Mouse (Mus musculus) heart, embryonic 11.5 days (tissue): ENCODE results near the gene Nms. TPM values are rescaled to one million over a fixed set of nuclear protein-coding genes. Genes with fewer than 3 reads are reported as not detected.

Source experiments
- ATAC-seq: fragments of 200-750 bp; cut with Nextera tagmentation; replicated peaks from 2 replicates; pipeline ENCODE4 v1.8.0; 2017; ENCODE audit warnings: moderate library complexity; ENCODE audit not compliant: insufficient number of reproducible peaks, low FRiP score, low TSS enrichment
- H3K27ac ChIP-seq: fragments of 300-500 bp; sonication (generic); 2 replicates; pipeline ENCODE4 v1.5.1; 2014; ENCODE audit warnings: mild to moderate bottlenecking, low read depth, low read length
- H3K27me3 ChIP-seq: fragments of 300-500 bp; sonication (generic); 2 replicates; pipeline ENCODE4 v1.6.1; 2014; ENCODE audit warnings: mild to moderate bottlenecking, low read length, mixed read lengths; ENCODE audit not compliant: control insufficient read depth, insufficient read depth
- H3K36me3 ChIP-seq: fragments of 300-500 bp; sonication (generic); 2 replicates; pipeline ENCODE4 v1.6.1; 2014; ENCODE audit warnings: mild to moderate bottlenecking, low read length, moderate library complexity, mixed read lengths; ENCODE audit not compliant: control insufficient read depth, insufficient read depth
- H3K4me1 ChIP-seq: fragments of 300-500 bp; sonication (generic); 2 replicates; pipeline ENCODE4 v1.6.1; 2014; ENCODE audit warnings: low read length; ENCODE audit not compliant: control insufficient read depth, insufficient read depth
- H3K4me2 ChIP-seq: fragments of 300-500 bp; sonication (generic); 2 replicates; pipeline ENCODE4 v1.6.1; 2014; ENCODE audit warnings: mild to moderate bottlenecking, moderate library complexity
- H3K4me3 ChIP-seq: fragments of 300-500 bp; sonication (generic); 2 replicates; pipeline ENCODE4 v1.5.1; 2014; ENCODE audit warnings: low read depth, low read length
- H3K9ac ChIP-seq: fragments of 300-500 bp; sonication (generic); 2 replicates; pipeline ENCODE4 v1.6.1; 2014; ENCODE audit warnings: mild to moderate bottlenecking, low read depth, low read length, moderate library complexity
- H3K9me3 ChIP-seq: fragments of 300-500 bp; sonication (generic); replicated peaks from 2 replicates; pipeline ENCODE4 v1.6.1; 2016; ENCODE audit warnings: low read length; ENCODE audit not compliant: control insufficient read depth
- WGBS: fragments of 180-500 bp; shearing (Covaris S2); extraction: QIAGEN DNeasy Blood & Tissue Kit; methylation state at CpG from one replicate; pipeline ENCODE4 v1.1.7; 2014; ENCODE audit not compliant: insufficient replicate concordance; 5-methylcytosine and 5-hydroxymethylcytosine counted together
- polyA plus RNA-seq: library from polyadenylated mRNA; unstranded; fragments of >200 nt; fragmentation: Nextera tagmentation; extraction: Ambion mirVana; gene quantifications from 2 replicates; pipeline ENCODE4 v1.2.1, GENCODE M21; 2014

The Nms gene
- polyA plus RNA-seq, result not detected in 2 replicates

- Histone ChIP-seq H3K4me3 (no peak within 1 kb of the TSS), H3K4me2 (no peak within 1 kb of the TSS), H3K36me3 (no peaks in the 10 kb centered on the region), H3K4me1 (no peaks in the 10 kb centered on the region), H3K27me3 (no peaks in the 10 kb centered on the region), H3K27ac (no peak within 1 kb of the TSS), H3K9ac (no peak within 1 kb of the TSS), H3K9me3 (no peaks in the 10 kb centered on the region)
- no peak for ATAC-seq
- WGBS, result 69% methylated on average over 6 of the region's 6 CpGs
These were observed at the start of gene Nms for GRCm38 (mm10) chr1:38938849-38939248. Nms (plus strand) TSS chr1:38939149.

GRCm38 (mm10) chr1:38891444-38891843 lies 47.5 kb upstream of the Nms start:
- 76% methylated on average over 5 of the region's 5 CpGs for WGBS
- peak; percentile 73 for ATAC-seq
- no peaks in the 10 kb centered on the region for H3K9me3 ChIP-seq

GRCm38 (mm10) chr1:38893081-38893480 lies 45.9 kb upstream of the Nms start:
- 68% methylated on average over 5 of the region's 5 CpGs for WGBS
- no peaks in the 10 kb centered on the region; the same call in 1 of the 2 replicates for H3K4me1 ChIP-seq
- no peak overlapping the region for H3K4me2 ChIP-seq
- H3K36me3 ChIP-seq, result no peaks in the 10 kb centered on the region
- no peak overlapping the region for H3K27ac ChIP-seq
- H3K9ac ChIP-seq, result no peak overlapping the region
- peaks cover 6% of the 10 kb centered on the region; the same call in 1 of the 2 replicates for H3K27me3 ChIP-seq
- ATAC-seq, result no peak
- H3K9me3 ChIP-seq, result no peaks in the 10 kb centered on the region
- H3K4me3 ChIP-seq, result no peak overlapping the region

More at GRCm38 (mm10) chr1:38891444-38891843, 47.5 kb upstream of the Nms start:
- no peaks in the 10 kb centered on the region; the same call in 1 of the 2 replicates for H3K4me1 ChIP-seq
- no peak overlapping the region for H3K27ac ChIP-seq
- no peak overlapping the region for H3K4me2 ChIP-seq
- no peak overlapping the region for H3K9ac ChIP-seq
- H3K4me3 ChIP-seq, result no peak overlapping the region
- peaks cover 4% of the 10 kb centered on the region; the same call in 1 of the 2 replicates for H3K27me3 ChIP-seq
- no peaks in the 10 kb centered on the region for H3K36me3 ChIP-seq

GRCm38 (mm10) chr1:38897431-38898248 lies 41.3 kb upstream of the Nms start, which contains the start of gene Chst10:
Chst10 (minus strand) TSS chr1:38898161.
- H3K9me3 ChIP-seq, result no peaks in the 10 kb centered on the region
- no peaks in the 10 kb centered on the region for H3K36me3 ChIP-seq
- H3K4me3 ChIP-seq, result peak within 1 kb of the TSS; percentile 72
- under 1% methylated on average over 58 of the region's 67 CpGs for WGBS
- peak; percentile 84 for ATAC-seq
- peak within 1 kb of the TSS; percentile 75 for H3K9ac ChIP-seq
- H3K27ac ChIP-seq, result no peak within 1 kb of the TSS
- no peaks in the 10 kb centered on the region; the same call in 1 of the 2 replicates for H3K4me1 ChIP-seq
- peaks cover 9% of the 10 kb centered on the region; the same call in 1 of the 2 replicates for H3K27me3 ChIP-seq
- peak within 1 kb of the TSS; percentile 80 for H3K4me2 ChIP-seq

- 57% methylated on average over 5 of the region's 5 CpGs for WGBS
- Histone ChIP-seq H3K4me1 (no peaks in the 10 kb centered on the region), H3K4me2 (no peak overlapping the region), H3K9ac (no peak overlapping the region), H3K9me3 (no peaks in the 10 kb centered on the region), H3K36me3 (no peaks in the 10 kb centered on the region), H3K27me3 (0 out of 2 replicates have a peak, but pooled peaks cover 3% of the 10 kb centered on the region), H3K4me3 (no peak overlapping the region), H3K27ac (no peak overlapping the region)
- ATAC-seq, result no peak
These were observed 36.4 kb upstream of the Nms start for GRCm38 (mm10) chr1:38902571-38902970.

- H3K9me3 ChIP-seq, result no peaks in the 10 kb centered on the region
- WGBS, result 63% methylated on average over 2 of the region's 2 CpGs
- no peak overlapping the region for H3K27ac ChIP-seq
- no peaks in the 10 kb centered on the region for H3K27me3 ChIP-seq
- H3K4me1 ChIP-seq, result no peaks in the 10 kb centered on the region
- H3K9ac ChIP-seq, result no peak overlapping the region
- H3K4me3 ChIP-seq, result no peak overlapping the region
- H3K36me3 ChIP-seq, result no peaks in the 10 kb centered on the region
- no peak overlapping the region for H3K4me2 ChIP-seq
- no peak for ATAC-seq
These were observed 35.0 kb upstream of the Nms start for GRCm38 (mm10) chr1:38903985-38904384.

GRCm38 (mm10) chr1:38928996-38929395 lies 10.0 kb upstream of the Nms start:
- ATAC-seq, result no peak
- Histone ChIP-seq H3K27me3 (no peaks in the 10 kb centered on the region), H3K4me2 (no peak overlapping the region), H3K4me1 (no peaks in the 10 kb centered on the region), H3K27ac (no peak overlapping the region), H3K9me3 (no peaks in the 10 kb centered on the region), H3K36me3 (no peaks in the 10 kb centered on the region), H3K9ac (no peak overlapping the region), H3K4me3 (no peak overlapping the region)
- 79% methylated on average over 4 of the region's 4 CpGs for WGBS

- Histone ChIP-seq H3K4me3 (no peak overlapping the region), H3K4me1 (no peaks in the 10 kb centered on the region), H3K9me3 (no peaks in the 10 kb centered on the region), H3K4me2 (no peak overlapping the region), H3K27me3 (no peaks in the 10 kb centered on the region), H3K9ac (no peak overlapping the region), H3K27ac (no peak overlapping the region), H3K36me3 (no peaks in the 10 kb centered on the region)
- WGBS, result 68% methylated on average over 4 of the region's 4 CpGs
- ATAC-seq, result no peak
These were observed 9.5 kb upstream of the Nms start for GRCm38 (mm10) chr1:38929468-38929867.
